In genomic region chr12:111966683-111967173, GRCm38 (mm10) we compare ENCODE assay signal across 8 mouse cellular contexts. TPM values are rescaled to one million over a fixed set of nuclear protein-coding genes. Genes with fewer than 3 reads are reported as not detected.
DNase-seq lines count a peak whose midpoint lies in the region; ATAC-seq and TF ChIP-seq lines count a peak whose summit lies in the region.

Gene Atp5mpl, minus strand, starts transcription at chr12:111966977.

- peak; percentile 100 for TF ChIP-seq CTCF in Patski (IDR thresholded peaks at IDR 0.05)

- H3K4me3 ChIP-seq in hindbrain, embryonic 13.5 days = peak within 1 kb of the TSS; percentile 97

- 1% methylated on average over 37 of the region's 37 CpGs for WGBS in hindbrain, embryonic 13.5 days

- in situ Hi-C loops in Patski (cut with MboI; ENCODE audit: low pct_unique_long_range_greater_than_20kb) = no loop called here

- POLR2A ChIA-PET in Patski (lab: Charles Lee) = interaction anchor here (0.6 to 0.9 kb wide), 2 partner anchors 8 to 10 kb away, joined by 3 read pairs; no protein-coding TSS in a partner anchor

- H3K9me3 ChIP-seq in hindbrain, embryonic 13.5 days = no peaks in the 10 kb centered on the region

- H3K9ac ChIP-seq in hindbrain, embryonic 13.5 days = peak within 1 kb of the TSS; percentile 98

- H3K27ac ChIP-seq in hindbrain, embryonic 13.5 days = peak within 1 kb of the TSS; percentile 74

- no peak for DNase-seq in Patski (ENCODE audit: low read depth, low spot score)
- DNase-seq in cerebellum, postnatal 14 days = peak; percentile 100
- peak; percentile 87 to 96 for DNase-seq in frontal cortex, postnatal 14 days (ENCODE audit: low spot score in 2 of 2)
- DNase-seq in layer of hippocampus, postnatal 25 days (ENCODE audit: extremely low spot score in 1 of 2, low spot score in 1 of 2) = peak; percentile 97 to 100
- DNase-seq in lung, postnatal 25 days (ENCODE audit: low spot score) = peak; percentile 95
- peak; percentile 96 for DNase-seq in retina, embryonic 14.5 days (ENCODE audit: low spot score)
- DNase-seq in thymus, postnatal 4 days = peak; percentile 98

- H3K27me3 ChIP-seq in Patski = peaks cover 7% of the 10 kb centered on the region
- H3K27me3 ChIP-seq in hindbrain, embryonic 13.5 days = no peaks in the 10 kb centered on the region

- CTCF ChIA-PET in Patski (lab: Charles Lee) = interaction anchor here (0.6 to 1.0 kb wide), 6 partner anchors 9 to 110 kb away, joined by 3 read pairs; partner anchors contain the start of gene Rd3l

- peak; percentile 60 for ATAC-seq in Patski
- peak; percentile 94 for ATAC-seq in hindbrain, embryonic 13.5 days (ENCODE audit: low FRiP score)

- H3K4me1 ChIP-seq in hindbrain, embryonic 13.5 days (replicated peaks) = peaks cover 29% of the 10 kb centered on the region

- peak within 1 kb of the TSS; percentile 82 for H3K4me2 ChIP-seq in hindbrain, embryonic 13.5 days

- H3K36me3 ChIP-seq in hindbrain, embryonic 13.5 days = peaks cover 12% of the 10 kb centered on the region

RNA-seq across cellular contexts. Expression of gene Atp5mpl, which starts in this region (rescaled TPM):
- polyA plus RNA-seq in Patski (2021) = 472 TPM
- 734 and 738 TPM in 2 replicates for polyA plus RNA-seq in hindbrain, embryonic 13.5 days (2015; fragmentation: Nextera tagmentation; extraction: Ambion mirVana)
- total RNA-seq in layer of hippocampus, postnatal 25 days (2021) = 100 to 1,000 TPM; 374 to 410 TPM
